Mouse (Mus musculus) midbrain, embryonic 11.5 days (tissue): Measurements from ENCODE around the gene Trim5. TPM values are rescaled to one million over a fixed set of nuclear protein-coding genes. Genes with fewer than 3 reads are reported as not detected.
A peak's percentile ranks its signal among the peaks of the same experiment; 100 is the strongest.

Experiments used
- ATAC-seq: fragments of 200-750 bp; cut with Nextera tagmentation; 2 replicates; pipeline ENCODE4 v1.8.0; 2017; ENCODE audit warnings: moderate TSS enrichment, moderate library complexity; ENCODE audit not compliant: low FRiP score
- DNase-seq: peaks from one replicate; pipeline ENCODE4 v3.0.0; 2015; ENCODE audit warnings: low spot score; ENCODE audit errors: missing footprints
- H3K27ac ChIP-seq: fragments of 300-500 bp; sonication (generic); 2 replicates; pipeline ENCODE4 v1.5.1; 2014; ENCODE audit warnings: low read depth, low read length
- H3K27me3 ChIP-seq: fragments of 300-500 bp; sonication (generic); 2 replicates; pipeline ENCODE4 v1.6.1; 2014; ENCODE audit warnings: mild to moderate bottlenecking, low read length, moderate library complexity, mixed read lengths; ENCODE audit not compliant: control insufficient read depth, insufficient read depth
- H3K36me3 ChIP-seq: fragments of 300-500 bp; sonication (generic); 2 replicates; pipeline ENCODE4 v1.6.1; 2014; ENCODE audit warnings: mild to moderate bottlenecking, low read length, moderate library complexity, mixed read lengths; ENCODE audit not compliant: control insufficient read depth, insufficient read depth
- H3K4me1 ChIP-seq: fragments of 300-500 bp; sonication (generic); 2 replicates; pipeline ENCODE4 v1.6.1; 2014; ENCODE audit warnings: low read length; ENCODE audit not compliant: control insufficient read depth, insufficient read depth
- H3K4me2 ChIP-seq: fragments of 300-500 bp; sonication (generic); 2 replicates; pipeline ENCODE4 v1.6.1; 2014; ENCODE audit warnings: mild to moderate bottlenecking, moderate library complexity
- H3K4me3 ChIP-seq: fragments of 300-500 bp; sonication (generic); 2 replicates; pipeline ENCODE4 v1.5.1; 2014; ENCODE audit warnings: low read depth, low read length
- H3K9ac ChIP-seq: fragments of 300-500 bp; sonication (generic); 2 replicates; pipeline ENCODE4 v1.6.1; 2014; ENCODE audit warnings: low read length
- H3K9me3 ChIP-seq: fragments of 300-500 bp; sonication (generic); 2 replicates; pipeline ENCODE4 v1.6.1; 2016; ENCODE audit warnings: low read length; ENCODE audit not compliant: control insufficient read depth
- WGBS: fragments of 180-500 bp; shearing (Covaris S2); extraction: QIAGEN DNeasy Blood & Tissue Kit; methylation state at CpG from one replicate; pipeline ENCODE4 v1.1.7; 2014; 5-methylcytosine and 5-hydroxymethylcytosine counted together
- polyA plus RNA-seq: library from polyadenylated mRNA; unstranded; fragments of >200 nt; fragmentation: Nextera tagmentation; extraction: Ambion mirVana; gene quantifications from 2 replicates; pipeline ENCODE4 v1.2.1, GENCODE M21; 2014

The Trim5 gene
- polyA plus RNA-seq, 1 experiment from 2014 or later = not detected

DNA sequence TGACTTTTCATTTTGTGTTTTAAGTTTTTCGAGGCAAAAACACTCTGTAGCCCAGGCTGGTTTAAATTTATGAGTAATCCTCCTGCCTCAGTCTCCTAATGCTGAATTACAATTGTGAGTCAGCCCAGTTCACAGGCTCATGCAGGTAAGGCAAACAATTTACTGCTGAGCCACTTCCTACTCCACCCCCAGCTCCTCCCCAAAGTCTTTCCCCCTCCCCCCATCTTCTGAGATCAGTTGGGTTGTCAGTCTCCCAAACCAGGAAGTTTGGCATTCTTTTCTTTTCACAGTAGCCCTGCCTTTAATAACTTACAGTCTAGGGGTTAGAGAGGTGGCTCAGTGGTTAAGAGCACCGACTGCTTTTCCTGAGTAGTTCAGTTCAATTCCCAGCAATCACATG lies 70.0 kb downstream of the Trim5 start:
- H3K9me3 ChIP-seq = no peaks in the 10 kb centered on the region
- DNase-seq (peak; percentile 35), ATAC-seq (no peak)
- no peaks in the 10 kb centered on the region for H3K27me3 ChIP-seq
- no peak overlapping the region for H3K4me2 ChIP-seq
- H3K36me3 ChIP-seq = no peaks in the 10 kb centered on the region
- 89% methylated on average over 2 of the region's 2 CpGs for WGBS
- H3K4me3 ChIP-seq = no peak overlapping the region
- no peak overlapping the region for H3K27ac ChIP-seq
- H3K9ac ChIP-seq = no peak overlapping the region
- H3K4me1 ChIP-seq = 0 out of 2 replicates have a peak, but pooled peaks cover 4% of the 10 kb centered on the region

DNA sequence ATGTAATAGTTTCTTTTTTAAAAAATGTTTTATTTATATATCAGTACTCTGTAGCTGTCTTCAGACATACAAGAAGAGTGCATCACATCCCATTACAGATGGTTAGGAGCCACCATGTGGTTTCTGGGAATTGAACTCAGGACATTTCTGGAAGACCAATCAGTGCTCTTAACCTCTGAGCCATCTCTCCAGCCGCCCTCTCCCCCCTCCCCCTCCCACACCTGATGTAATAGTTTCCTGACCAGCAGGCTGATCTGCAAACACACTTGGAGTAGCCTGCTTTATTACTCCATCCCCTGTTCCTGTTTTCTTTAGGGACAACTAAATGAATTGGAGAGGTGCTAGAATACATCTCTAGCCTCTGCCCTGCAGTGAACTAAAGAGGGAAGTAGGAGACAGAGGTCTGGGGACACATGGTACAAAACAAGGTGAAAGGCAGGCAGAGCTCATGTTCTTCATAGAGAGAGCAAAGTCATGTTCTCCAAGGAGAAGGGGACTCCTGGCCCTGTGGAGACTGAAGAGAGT lies 71.8 kb downstream of the Trim5 start:
- no peaks in the 10 kb centered on the region for H3K36me3 ChIP-seq
- no peak overlapping the region for H3K4me3 ChIP-seq
- H3K9ac ChIP-seq = no peak overlapping the region
- DNase-seq (peak; percentile 12), ATAC-seq (no peak)
- no peak overlapping the region for H3K4me2 ChIP-seq
- no peak overlapping the region for H3K27ac ChIP-seq
- H3K4me1 ChIP-seq = 0 out of 2 replicates have a peak, but pooled peaks cover 4% of the 10 kb centered on the region
- H3K9me3 ChIP-seq = no peaks in the 10 kb centered on the region
- H3K27me3 ChIP-seq = no peaks in the 10 kb centered on the region
- WGBS = 27% methylated on average over 1 of the region's 1 CpGs

Other genes starting within 250 kb of the Trim5 start
- not detected in 2 replicates for gene Olfr642, start 235.4 kb downstream of the Trim5 start, polyA plus RNA-seq
- gene 4930516K23Rik, start 226.6 kb downstream of the Trim5 start, polyA plus RNA-seq = not detected in 2 replicates
- gene Olfr644, start 216.2 kb downstream of the Trim5 start, polyA plus RNA-seq = not detected in 2 replicates
- gene Olfr645, start 202.6 kb downstream of the Trim5 start, polyA plus RNA-seq = not detected in 2 replicates
- not detected in 2 replicates for gene Olfr646, start 183.2 kb downstream of the Trim5 start, polyA plus RNA-seq
- gene Ubqln5, start 158.3 kb downstream of the Trim5 start, polyA plus RNA-seq = not detected in 2 replicates
- gene Olfr643, start 150.7 kb downstream of the Trim5 start, polyA plus RNA-seq = not detected in 2 replicates
- gene Ubqln3, start 144.8 kb downstream of the Trim5 start, polyA plus RNA-seq = not detected in 2 replicates
- not detected in 2 replicates for gene Ubqlnl, start 137.5 kb downstream of the Trim5 start, polyA plus RNA-seq
- not detected in 2 replicates for gene Olfm5, start 123.3 kb downstream of the Trim5 start, polyA plus RNA-seq
- 0.19 and 0.26 TPM in 2 replicates for gene Olfr648, start 104.7 kb downstream of the Trim5 start, polyA plus RNA-seq
- gene Olfr649, start 92.1 kb downstream of the Trim5 start, polyA plus RNA-seq = not detected in 2 replicates
- gene Trim6, start 69.3 kb downstream of the Trim5 start, polyA plus RNA-seq = 2.5 and 2.8 TPM in 2 replicates
- 0.63 and 0.68 TPM in 2 replicates for gene Trim34a, start 43.6 kb downstream of the Trim5 start, polyA plus RNA-seq
- gene Trim12a, start 27.4 kb upstream of the Trim5 start, polyA plus RNA-seq = 1.9 and 2.1 TPM in 2 replicates
- gene Trim34b, start 41.4 kb upstream of the Trim5 start, polyA plus RNA-seq = not detected in 2 replicates
- gene Trim12c, start 65.3 kb upstream of the Trim5 start, polyA plus RNA-seq = 0.30 and 0.65 TPM in 2 replicates
- not detected in 2 replicates for gene Trim30b, start 81.8 kb upstream of the Trim5 start, polyA plus RNA-seq
- gene Trim30c, start 112.7 kb upstream of the Trim5 start, polyA plus RNA-seq = 0.10 TPM in 1 of 2 replicates, not detected in the other
- 1.1 and 1.2 TPM in 2 replicates for gene Trim30a, start 177.1 kb upstream of the Trim5 start, polyA plus RNA-seq
- 0.07 and 0.34 TPM in 2 replicates for gene Trim30d, start 219.8 kb upstream of the Trim5 start, polyA plus RNA-seq